Mouse (Mus musculus): ENCODE data around the gene Fastkd5. TPM values are rescaled to one million over a fixed set of nuclear protein-coding genes. Genes with fewer than 3 reads are reported as not detected.
A peak's percentile ranks its signal among the peaks of the same experiment; 100 is the strongest.
"Not testable (repeated sequence)": the region's sequence is repeated elsewhere in the genome, so short reads cannot be mapped to it uniquely, and the experiment has no call there.

Fastkd5 gene
- polyA plus RNA-seq, 1 experiment = 0.94 TPM

DNA sequence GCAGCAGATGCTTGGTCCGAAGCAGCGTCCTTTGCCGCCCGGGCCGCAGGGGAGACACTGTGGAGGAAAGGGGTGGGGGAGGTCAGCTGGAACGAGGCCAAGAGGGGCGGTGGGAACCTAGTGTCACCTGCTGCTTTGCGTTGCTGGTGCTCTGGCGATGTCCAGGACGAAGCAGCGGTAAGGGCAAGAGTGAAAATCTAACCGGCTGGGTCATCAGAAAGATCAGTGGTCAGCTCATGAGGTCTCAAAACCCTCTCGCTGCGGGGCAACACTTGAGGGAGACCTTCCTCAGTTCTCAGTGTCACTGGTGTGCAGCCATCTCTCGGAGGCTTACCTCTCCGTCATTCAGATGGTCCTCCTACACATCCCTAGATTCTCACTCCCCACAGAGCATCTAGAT, 48.6 kb downstream of the Fastkd5 start:
- Histone ChIP-seq H3K4me3 (replicated peaks) (peak overlapping the region; percentile 71), H3K4me1 (peaks cover 84% of the 10 kb centered on the region), H3K9me3 (no peaks in the 10 kb centered on the region), H3K27me3 (replicated peaks) (peaks cover 88% of the 10 kb centered on the region), H3K36me3 (replicated peaks; ENCODE audit: low read length) (no peaks in the 10 kb centered on the region)
- TF ChIP-seq FLI1 (IDR thresholded peaks at IDR 0.05; ENCODE audit: low read length) = no peak
- TF ChIP-seq GATA1 (IDR thresholded peaks at IDR 0.05; ENCODE audit: borderline replicate concordance, low read length) = no peak

DNA sequence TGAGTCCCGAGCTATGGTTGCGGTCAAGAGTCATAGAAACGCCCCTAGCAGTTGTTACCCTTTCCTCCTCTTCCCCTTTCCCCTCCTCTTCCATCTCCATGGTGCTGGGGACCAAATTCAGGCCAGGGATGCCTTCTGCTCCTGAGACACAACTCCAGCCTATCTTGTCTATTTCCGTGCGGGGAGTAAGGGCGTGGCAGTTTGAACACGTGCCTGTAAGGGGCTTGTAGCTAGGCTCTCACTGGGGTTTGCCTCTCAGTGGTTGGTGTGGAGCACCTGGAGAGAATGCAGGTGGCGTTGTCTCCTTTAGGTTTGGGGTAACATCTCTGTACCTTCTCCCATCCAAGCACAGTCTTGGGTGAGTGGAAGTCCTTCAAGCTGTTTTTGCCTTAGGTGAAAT, 50.0 kb downstream of the Fastkd5 start:
- Histone ChIP-seq H3K9me3 (no peaks in the 10 kb centered on the region), H3K4me1 (peaks cover 78% of the 10 kb centered on the region), H3K27me3 (replicated peaks) (peaks cover 94% of the 10 kb centered on the region), H3K4me3 (replicated peaks) (peak overlapping the region; percentile 51), H3K36me3 (replicated peaks; ENCODE audit: low read length) (no peaks in the 10 kb centered on the region)
- TF ChIP-seq FLI1 (IDR thresholded peaks at IDR 0.05; ENCODE audit: low read length) (no peak), GATA1 (IDR thresholded peaks at IDR 0.05; ENCODE audit: borderline replicate concordance, low read length) (no peak)

DNA sequence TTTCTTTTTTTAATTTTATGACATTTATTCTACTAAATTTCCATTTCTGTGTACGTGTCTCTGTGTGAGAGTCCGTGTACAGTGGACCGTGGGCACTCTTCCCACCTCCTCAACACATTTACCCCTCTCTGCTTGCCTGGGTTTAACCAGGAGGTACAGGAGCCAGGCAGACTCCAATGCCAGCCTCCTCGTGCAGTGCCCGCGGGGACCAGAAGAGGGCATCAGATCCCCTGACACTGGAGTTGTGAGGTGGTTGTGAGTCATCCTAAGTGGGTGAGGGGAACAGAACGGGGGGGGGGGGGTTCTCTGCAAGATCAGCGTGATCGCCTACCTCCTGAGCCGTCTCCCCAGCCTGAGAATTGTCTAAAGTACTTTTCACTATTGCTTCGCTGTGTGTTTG, 51.7 kb downstream of the Fastkd5 start:
- no peaks in the 10 kb centered on the region for H3K36me3 ChIP-seq (replicated peaks; ENCODE audit: low read length)
- TF ChIP-seq GATA1 (IDR thresholded peaks at IDR 0.05; ENCODE audit: borderline replicate concordance, low read length) (no peak), FLI1 (IDR thresholded peaks at IDR 0.05; ENCODE audit: low read length) (no peak)
- H3K27me3 ChIP-seq (replicated peaks) = peaks cover 89% of the 10 kb centered on the region
- peaks cover 64% of the 10 kb centered on the region for H3K4me1 ChIP-seq
- H3K4me3 ChIP-seq (replicated peaks) = peak overlapping the region; percentile 83
- H3K9me3 ChIP-seq = no peaks in the 10 kb centered on the region

DNA sequence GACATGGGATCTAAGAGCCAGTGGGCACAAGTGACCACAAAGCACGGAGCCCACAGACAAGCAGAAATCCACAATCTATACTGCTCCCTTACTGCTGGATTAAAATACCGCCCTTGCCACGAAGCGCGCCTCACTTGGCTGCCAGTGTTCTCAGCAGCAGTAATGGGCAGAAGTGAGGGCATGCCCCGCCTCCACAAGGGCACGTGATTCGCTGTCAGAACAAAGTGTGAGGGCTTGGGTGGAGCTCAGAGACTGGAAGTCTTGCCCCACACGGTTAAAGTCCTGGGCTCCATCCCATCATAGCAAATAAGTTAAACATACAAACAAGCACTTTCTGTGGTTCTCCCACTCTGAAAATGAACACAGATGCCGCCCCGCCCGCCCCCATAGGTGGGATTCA, 52.2 kb downstream of the Fastkd5 start:
- Histone ChIP-seq H3K36me3 (replicated peaks; ENCODE audit: low read length) (no peaks in the 10 kb centered on the region), H3K27me3 (replicated peaks) (peaks cover 88% of the 10 kb centered on the region), H3K4me1 (peaks cover 61% of the 10 kb centered on the region), H3K9me3 (no peaks in the 10 kb centered on the region), H3K4me3 (replicated peaks) (peak overlapping the region; percentile 89)
- TF ChIP-seq GATA1 (IDR thresholded peaks at IDR 0.05; ENCODE audit: borderline replicate concordance, low read length) = no peak
- TF ChIP-seq FLI1 (IDR thresholded peaks at IDR 0.05; ENCODE audit: low read length) = no peak

DNA sequence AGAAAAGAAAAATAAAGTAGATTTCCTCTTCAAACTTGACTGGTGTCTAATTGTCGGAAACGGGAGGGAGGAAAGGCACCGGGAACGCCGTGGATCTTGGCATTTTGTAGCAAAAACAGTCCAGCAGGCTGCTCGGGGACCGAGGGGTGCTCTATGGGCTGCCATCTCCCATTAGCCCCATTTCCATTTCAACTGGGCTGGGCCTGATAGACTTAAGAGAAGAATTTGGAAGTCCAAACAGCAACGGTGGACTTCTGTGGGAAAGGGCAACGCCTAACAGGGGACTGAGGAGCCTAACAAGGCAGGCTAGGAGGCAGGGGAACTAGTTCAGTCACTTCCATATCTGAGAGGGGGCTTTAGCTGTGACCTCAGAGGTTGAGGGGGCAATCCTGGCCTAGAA, 52.8 kb downstream of the Fastkd5 start:
- Histone ChIP-seq H3K4me1 (peaks cover 56% of the 10 kb centered on the region), H3K4me3 (replicated peaks) (peak overlapping the region; percentile 71), H3K36me3 (replicated peaks; ENCODE audit: low read length) (no peaks in the 10 kb centered on the region), H3K27me3 (replicated peaks) (peaks cover 87% of the 10 kb centered on the region), H3K9me3 (no peaks in the 10 kb centered on the region)
- TF ChIP-seq GATA1 (IDR thresholded peaks at IDR 0.05; ENCODE audit: borderline replicate concordance, low read length) (no peak), FLI1 (IDR thresholded peaks at IDR 0.05; ENCODE audit: low read length) (no peak)

DNA sequence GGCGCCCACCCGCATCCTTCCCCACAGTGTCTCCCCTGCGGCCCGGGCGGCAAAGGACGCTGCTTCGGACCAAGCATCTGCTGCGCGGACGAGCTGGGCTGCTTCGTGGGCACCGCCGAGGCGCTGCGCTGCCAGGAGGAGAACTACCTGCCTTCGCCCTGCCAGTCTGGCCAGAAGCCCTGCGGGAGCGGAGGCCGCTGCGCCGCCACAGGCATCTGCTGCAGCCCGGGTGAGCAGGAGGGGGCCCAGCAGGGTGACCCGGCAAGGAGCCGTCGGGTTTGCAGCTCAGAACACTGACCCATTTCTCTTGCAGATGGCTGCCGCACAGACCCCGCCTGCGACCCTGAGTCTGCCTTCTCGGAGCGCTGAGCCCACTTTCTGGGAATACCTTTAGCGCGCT, 53.3 kb downstream of the Fastkd5 start:
- not testable (repeated sequence) for H3K9me3 ChIP-seq; H3K36me3 ChIP-seq (replicated peaks; ENCODE audit: low read length)
- Histone ChIP-seq H3K27me3 (replicated peaks) (peaks cover 86% of the 10 kb centered on the region), H3K4me1 (peaks cover 56% of the 10 kb centered on the region), H3K4me3 (replicated peaks) (peak overlapping the region; percentile 78)

DNA sequence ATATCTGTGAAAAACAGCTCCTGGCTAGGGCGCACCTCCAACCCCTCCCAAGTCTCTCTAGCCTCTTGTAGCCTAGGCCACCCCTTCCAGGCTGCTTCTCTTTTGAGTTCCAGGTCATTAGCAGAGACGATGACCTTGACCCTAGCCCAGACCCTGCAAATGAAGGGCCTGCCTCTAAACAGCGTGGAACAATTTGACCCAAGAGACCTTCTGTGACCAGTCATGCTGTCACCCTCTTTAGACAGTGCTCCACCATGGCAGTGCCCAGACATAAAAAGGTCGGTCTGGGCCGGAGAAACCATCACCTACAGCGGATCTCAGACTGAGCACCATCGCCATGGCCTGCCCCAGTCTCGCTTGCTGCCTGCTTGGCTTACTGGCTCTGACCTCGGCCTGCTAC, 54.0 kb downstream of the Fastkd5 start, which contains the start of gene Oxt:
TSS of gene Oxt (plus strand) at position 301 of the 400 bp plus-strand sequence.
- no peaks in the 10 kb centered on the region for H3K36me3 ChIP-seq (replicated peaks; ENCODE audit: low read length)
- TF ChIP-seq GATA1 (IDR thresholded peaks at IDR 0.05; ENCODE audit: borderline replicate concordance, low read length) = no peak
- TF ChIP-seq FLI1 (IDR thresholded peaks at IDR 0.05; ENCODE audit: low read length) = no peak
- H3K4me3 ChIP-seq (replicated peaks) = peak within 1 kb of the TSS; percentile 78
- H3K27me3 ChIP-seq (replicated peaks) = peaks cover 81% of the 10 kb centered on the region
- peaks cover 50% of the 10 kb centered on the region for H3K4me1 ChIP-seq
- H3K9me3 ChIP-seq = no peaks in the 10 kb centered on the region

DNA sequence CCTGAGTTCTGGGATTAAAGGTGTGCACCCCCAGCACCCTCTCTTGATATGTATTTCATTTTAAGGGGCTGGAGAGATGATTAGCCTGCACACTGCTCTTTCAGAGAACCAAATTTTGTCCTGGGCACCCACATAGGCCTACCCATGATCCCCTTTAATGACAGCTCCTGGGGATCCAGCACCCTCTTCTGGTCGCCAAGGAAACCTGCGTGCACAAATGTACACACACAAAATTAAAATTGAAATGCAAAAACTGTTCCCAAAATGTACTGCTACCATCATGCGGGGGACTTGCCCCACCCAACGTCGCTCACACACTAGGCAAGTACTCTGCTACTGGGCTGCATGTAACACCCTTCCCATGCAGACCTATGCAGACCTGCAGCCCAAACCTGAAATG, 54.9 kb downstream of the Fastkd5 start:
- H3K4me3 ChIP-seq (replicated peaks) = no peak overlapping the region
- H3K4me1 ChIP-seq = peaks cover 41% of the 10 kb centered on the region
- H3K27me3 ChIP-seq (replicated peaks) = peaks cover 73% of the 10 kb centered on the region
- H3K9me3 ChIP-seq = no peaks in the 10 kb centered on the region
- no peaks in the 10 kb centered on the region for H3K36me3 ChIP-seq (replicated peaks; ENCODE audit: low read length)
- TF ChIP-seq GATA1 (IDR thresholded peaks at IDR 0.05; ENCODE audit: borderline replicate concordance, low read length) (no peak), FLI1 (IDR thresholded peaks at IDR 0.05; ENCODE audit: low read length) (no peak)

DNA sequence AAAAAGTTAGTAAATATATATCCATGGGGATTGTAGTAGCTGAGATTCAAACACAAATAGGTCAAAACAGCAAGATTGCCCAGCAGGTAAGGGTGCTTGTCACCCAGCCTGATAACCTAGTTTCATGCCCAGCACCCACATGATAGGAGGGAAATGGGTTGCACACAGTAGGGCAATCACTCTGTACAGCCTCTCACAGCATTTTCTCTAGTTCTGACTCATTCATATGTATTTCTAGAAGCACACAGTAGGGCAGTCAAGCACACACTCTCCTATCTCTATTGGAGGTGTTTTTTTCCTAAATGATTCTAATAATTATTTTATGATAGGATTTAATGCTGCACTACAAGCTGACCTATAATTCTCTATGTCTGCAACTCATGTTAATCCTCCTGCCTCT, 59.9 kb downstream of the Fastkd5 start:
- Histone ChIP-seq H3K4me3 (replicated peaks) (no peak overlapping the region), H3K36me3 (replicated peaks; ENCODE audit: low read length) (peaks cover 29% of the 10 kb centered on the region), H3K9me3 (no peaks in the 10 kb centered on the region), H3K4me1 (peaks cover 17% of the 10 kb centered on the region), H3K27me3 (replicated peaks) (peaks cover 28% of the 10 kb centered on the region)
- TF ChIP-seq GATA1 (IDR thresholded peaks at IDR 0.05; ENCODE audit: borderline replicate concordance, low read length) = no peak
- TF ChIP-seq FLI1 (IDR thresholded peaks at IDR 0.05; ENCODE audit: low read length) = no peak

DNA sequence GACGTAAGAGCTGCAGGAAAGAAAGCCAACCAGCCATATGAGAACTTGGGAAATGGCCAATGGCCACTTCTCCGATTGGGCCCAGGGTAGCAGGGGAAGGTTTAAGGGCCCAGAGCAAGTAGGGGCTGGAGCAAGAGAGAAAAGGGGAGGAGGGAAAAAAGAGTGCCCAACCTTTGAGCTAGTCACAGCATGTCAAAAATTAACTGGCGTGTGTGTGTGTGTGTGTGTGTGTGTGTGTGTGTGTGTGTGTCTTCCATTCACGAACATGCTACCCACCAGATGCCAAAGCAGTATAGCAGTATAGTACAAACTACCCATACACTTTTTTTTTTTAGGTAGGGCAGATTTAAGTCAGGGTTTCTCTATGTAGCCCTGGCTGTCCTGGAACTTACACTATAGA, 60.9 kb downstream of the Fastkd5 start:
- no peak for TF ChIP-seq GATA1 (IDR thresholded peaks at IDR 0.05; ENCODE audit: borderline replicate concordance, low read length)
- H3K36me3 ChIP-seq (replicated peaks; ENCODE audit: low read length) = peaks cover 30% of the 10 kb centered on the region
- peaks cover 24% of the 10 kb centered on the region for H3K27me3 ChIP-seq (replicated peaks)
- H3K9me3 ChIP-seq = no peaks in the 10 kb centered on the region
- H3K4me1 ChIP-seq = peaks cover 27% of the 10 kb centered on the region
- H3K4me3 ChIP-seq (replicated peaks) = no peak overlapping the region

DNA sequence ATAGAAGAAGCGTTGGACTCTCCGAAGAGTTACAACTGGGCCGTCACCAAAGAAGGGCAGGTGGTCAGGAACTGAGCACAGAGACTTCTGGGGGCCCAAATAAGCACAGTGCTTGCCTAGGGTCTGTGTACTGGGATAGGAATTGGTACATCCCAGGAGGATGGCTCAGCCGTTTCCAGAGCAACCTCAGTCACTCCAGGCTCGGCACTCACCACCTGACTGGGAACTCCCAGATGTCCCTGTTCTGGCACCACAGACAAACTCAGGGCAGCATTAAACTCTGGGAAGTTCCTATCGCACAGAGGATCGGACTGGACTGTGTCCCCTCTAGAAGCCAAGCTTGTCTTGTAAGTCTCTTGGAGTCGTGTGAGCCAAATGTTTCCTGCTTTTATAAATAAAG, 64.8 kb downstream of the Fastkd5 start:
- Histone ChIP-seq H3K4me3 (replicated peaks) (no peak overlapping the region), H3K36me3 (replicated peaks; ENCODE audit: low read length) (peaks cover 35% of the 10 kb centered on the region)
- TF ChIP-seq GATA1 (IDR thresholded peaks at IDR 0.05; ENCODE audit: borderline replicate concordance, low read length) = no peak

More for the DNA sequence above, 64.8 kb downstream of the Fastkd5 start:
- Histone ChIP-seq H3K4me1 (peaks cover 43% of the 10 kb centered on the region), H3K27me3 (replicated peaks) (no peaks in the 10 kb centered on the region), H3K9me3 (no peaks in the 10 kb centered on the region)

Measured in megakaryocyte, embryonic 14.5 days (primary cell).